Mouse (Mus musculus): ENCODE results near the gene Srcin1.

- TF ChIP-seq POLR2A (IDR thresholded peaks at IDR 0.05; ENCODE audit: control insufficient read depth, extremely low read depth, insufficient read depth, low read length, poor library complexity) = no peak
- TF ChIP-seq CTCF (IDR thresholded peaks at IDR 0.05; ENCODE audit: borderline replicate concordance, control insufficient read depth, extremely low read depth, insufficient read depth, low read length, poor library complexity) = no peak
Observed at GRCm38 (mm10) chr11:97575075-97575474, 911 bp downstream of the Srcin1 start.
